ENCODE assay signal across 9 mouse cellular contexts in genomic region chr6:98525286-98525685, GRCm38 (mm10).
A peak's percentile ranks its signal among the peaks of the same experiment; 100 is the strongest.
DNase-seq lines count a peak whose midpoint lies in the region; ATAC-seq and TF ChIP-seq lines count a peak whose summit lies in the region.
"Had no signal": no experiment of that assay in that cellular context is flagged by ENCODE, and none has a peak within 500 bp of the region (broad histone marks: within the 10 kb centered on the region; RNA-seq: fewer than 3 reads in every experiment).

No protein-coding gene starts in this region.

- TF ChIP-seq CTCF in cortical plate, adult 2 months (IDR thresholded peaks at IDR 0.05; ENCODE audit: extremely low read depth, insufficient read depth, low read length) = peak; percentile 70
- peak; percentile 60 for TF ChIP-seq CTCF in liver, embryonic 14.5 days (IDR thresholded peaks at IDR 0.05; ENCODE audit: low read depth)

- no peak for ATAC-seq in cerebellum, adult (ENCODE audit: insufficient number of reproducible peaks, low FRiP score, low TSS enrichment)
- ATAC-seq in inflammation-experienced regulatory T-cells, adult 6 months = peak; percentile 43
- no peak for ATAC-seq in liver, embryonic 14.5 days (ENCODE audit: insufficient read depth)

- no peak overlapping the region for H3K9ac ChIP-seq in liver, embryonic 14.5 days (replicated peaks)
- H3K9ac ChIP-seq: limb, embryonic 15.5 days had no signal

- no peak overlapping the region for H3K27ac ChIP-seq in cortical plate, adult 2 months (ENCODE audit: insufficient read depth, low read length)
- no peak overlapping the region for H3K27ac ChIP-seq in liver, embryonic 14.5 days
- H3K27ac ChIP-seq: limb, embryonic 15.5 days had no signal

- H3K9me3 ChIP-seq in liver, embryonic 14.5 days (ENCODE audit: control insufficient read depth, low read length) = no peaks in the 10 kb centered on the region
- H3K9me3 ChIP-seq: limb, embryonic 15.5 days had no signal

- no peak for TF ChIP-seq EP300 in liver, embryonic 14.5 days (IDR thresholded peaks at IDR 0.05; ENCODE audit: low read depth)

- peak; percentile 22 to 39 for DNase-seq in cerebellum, adult 18-20 months
- DNase-seq in testis, postnatal 10 days (ENCODE audit: low spot score) = peak; percentile 79
- no peak for DNase-seq in testis, postnatal 14 days (ENCODE audit: low spot score)
- DNase-seq in liver, embryonic 14.5 days (ENCODE audit: low read depth in 3 of 3, low spot score in 3 of 3) = no peak
- peak; percentile 21 for DNase-seq in skeletal muscle tissue, adult 2 months (ENCODE audit: low read depth, low spot score)

- H3K4me2 ChIP-seq in liver, embryonic 14.5 days (ENCODE audit: low read depth) = no peak overlapping the region
- H3K4me2 ChIP-seq: limb, embryonic 15.5 days had no signal

- peaks cover 2% of the 10 kb centered on the region; the same call in 1 of the 2 replicates for H3K4me1 ChIP-seq in cortical plate, adult 2 months (ENCODE audit: control insufficient read depth, insufficient read depth, low read length)
- H3K4me1 ChIP-seq in liver, embryonic 14.5 days (replicated peaks; ENCODE audit: control insufficient read depth in 2 of 2, insufficient read depth in 2 of 2, low read length in 1 of 2) = no peaks in the 10 kb centered on the region

- H3K36me3 ChIP-seq in liver, embryonic 14.5 days (replicated peaks; ENCODE audit: control insufficient read depth, insufficient read depth, low read depth) = no peaks in the 10 kb centered on the region
- H3K36me3 ChIP-seq: limb, embryonic 15.5 days had no signal

- H3K4me3 ChIP-seq in cortical plate, adult 2 months (ENCODE audit: insufficient read depth, low read length) = no peak overlapping the region
- H3K4me3 ChIP-seq in liver, embryonic 14.5 days (ENCODE audit: insufficient read depth in 1 of 2, low read depth in 2 of 2, low read length in 2 of 2) = no peak overlapping the region
- H3K4me3 ChIP-seq: limb, embryonic 15.5 days had no signal

- no peaks in the 10 kb centered on the region for H3K27me3 ChIP-seq in liver, embryonic 14.5 days (ENCODE audit: control insufficient read depth, insufficient read depth, low read length)

- WGBS in liver, embryonic 14.5 days (ENCODE audit: insufficient replicate concordance) = 8% methylated on average over 6 of the region's 6 CpGs

- TF ChIP-seq POLR2A in cortical plate, adult 2 months (IDR thresholded peaks at IDR 0.05; ENCODE audit: extremely low read depth, insufficient read depth, low read length) = no peak

Comparison
In these comparisons a context has a peak if more than half of its experiments do, and no peak if none do; other contexts are left out.
1. DNase-seq: peak in cerebellum, adult 18-20 months (2 of 2), testis, postnatal 10 days (single experiment) and skeletal muscle tissue, adult 2 months (single experiment); none in testis, postnatal 14 days (single experiment) and liver, embryonic 14.5 days (0 of 3).